Mouse (Mus musculus): ENCODE measurements around the gene Tnnc2.
"Not testable (repeated sequence)": the region's sequence is repeated elsewhere in the genome, so short reads cannot be mapped to it uniquely, and the experiment has no call there.

DNA sequence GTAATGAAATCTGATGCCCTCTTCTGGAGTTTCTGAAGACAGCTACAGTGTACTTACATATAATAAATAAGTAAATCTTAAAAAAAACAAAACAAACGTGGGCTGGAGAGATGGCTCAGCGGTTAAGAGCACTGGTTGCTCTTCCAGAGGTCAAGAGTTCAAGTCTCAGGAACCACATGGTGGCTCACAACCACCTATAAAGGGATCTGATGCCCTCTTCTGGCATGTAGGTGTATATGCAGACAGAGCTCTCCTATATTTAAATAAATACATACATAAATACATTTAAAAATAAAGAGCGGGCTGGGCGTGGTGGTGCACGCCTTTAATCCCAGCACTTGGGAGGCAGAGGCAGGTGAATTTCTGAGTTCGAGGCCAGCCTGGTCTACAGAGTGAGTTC lies 18.8 kb upstream of the Tnnc2 start:
- TF ChIP-seq CTCF (IDR thresholded peaks at IDR 0.05; ENCODE audit: borderline replicate concordance, control insufficient read depth, extremely low read depth, insufficient read depth, low read length, poor library complexity); POLR2A (IDR thresholded peaks at IDR 0.05; ENCODE audit: control insufficient read depth, extremely low read depth, insufficient read depth, low read length, poor library complexity): not testable (repeated sequence)
